Mouse (Mus musculus): ENCODE data around the gene Mmp8. TPM values are rescaled to one million over a fixed set of nuclear protein-coding genes. Genes with fewer than 3 reads are reported as not detected.

Gene Mmp8
- 1.8 and 2.3 TPM in 2 replicates for polyA plus RNA-seq (2015; fragmentation: Nextera tagmentation; extraction: Ambion mirVana)

DNA sequence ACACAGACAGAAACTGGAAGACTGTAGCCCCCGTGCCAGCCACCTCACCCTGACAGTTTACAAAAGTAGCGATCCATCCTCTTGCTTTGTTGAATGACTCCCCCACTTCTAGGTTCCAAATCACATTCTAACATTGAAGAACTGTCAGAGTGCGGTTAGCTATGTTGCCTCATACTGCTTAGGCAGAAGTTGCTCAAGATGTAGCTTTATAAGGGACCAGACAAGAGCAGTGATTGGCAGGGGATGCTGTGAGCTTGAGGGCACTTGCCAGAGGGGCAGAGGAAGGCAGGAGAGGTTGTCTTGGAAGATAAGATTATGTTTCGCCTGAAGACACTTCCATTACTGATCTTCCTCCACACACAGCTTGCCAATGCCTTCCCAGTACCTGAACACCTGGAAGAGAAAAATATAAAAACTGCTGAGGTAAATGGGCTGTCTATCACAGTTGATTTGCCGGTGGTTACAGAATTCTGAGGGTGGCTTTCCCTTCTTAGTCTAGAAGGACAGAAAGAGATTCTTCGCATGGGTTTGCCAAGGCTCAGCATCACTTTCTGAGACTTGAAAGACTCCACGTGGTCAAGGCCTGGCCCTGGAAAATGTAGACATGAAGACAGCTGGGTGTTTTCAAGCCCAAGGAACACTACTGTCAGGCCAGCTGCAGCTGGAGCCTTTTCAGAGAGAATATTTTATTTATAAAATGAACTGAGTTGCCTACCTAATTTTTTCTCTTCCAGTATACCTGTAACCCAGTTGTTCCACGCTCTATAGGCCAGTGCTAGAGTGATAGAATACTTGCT is at the start of gene Mmp8:
TSS of gene Mmp8 (plus strand) at position 236 of the 797 bp plus-strand sequence.
- Histone ChIP-seq H3K9me3 (replicated peaks) (no peaks in the 10 kb centered on the region), H3K36me3 (no peaks in the 10 kb centered on the region), H3K4me1 (replicated peaks) (no peaks in the 10 kb centered on the region), H3K27me3 (no peaks in the 10 kb centered on the region), H3K4me2 (no peak within 1 kb of the TSS), H3K4me3 (replicated peaks) (no peak within 1 kb of the TSS), H3K9ac (no peak within 1 kb of the TSS), H3K27ac (no peak within 1 kb of the TSS)
- 59% methylated on average over 8 of the region's 8 CpGs for WGBS (ENCODE audit: insufficient replicate concordance)
- ATAC-seq (ENCODE audit: low read depth) (no peak), DNase-seq (no peak)

DNA sequence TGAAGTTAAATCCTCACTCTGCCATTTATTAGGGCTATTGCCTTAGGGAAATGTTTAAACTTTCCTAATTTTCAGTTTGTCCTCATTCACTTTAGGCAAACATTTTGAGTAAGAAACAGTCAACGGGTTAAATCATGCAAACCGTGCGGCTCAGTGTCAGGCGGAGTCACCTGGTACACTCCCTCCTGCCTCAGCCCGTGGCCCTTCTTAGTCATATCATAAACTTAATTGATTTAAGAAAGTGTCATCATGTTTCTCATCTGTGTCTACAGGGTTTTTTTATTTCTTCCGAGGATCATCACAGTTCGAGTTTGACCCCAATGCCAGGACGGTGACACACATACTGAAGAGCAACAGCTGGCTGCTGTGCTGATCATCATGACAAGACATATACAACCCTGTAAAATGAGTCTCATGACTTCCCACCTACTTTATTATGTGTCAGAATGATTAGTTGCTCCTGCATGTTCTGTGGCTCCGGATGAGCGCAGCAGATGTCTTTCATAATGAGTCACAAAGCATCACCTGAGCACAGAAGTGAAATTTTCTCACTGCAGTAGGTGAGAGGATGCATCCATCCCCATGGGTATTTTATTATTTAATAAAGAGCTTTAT is 48.5 kb upstream of the Mmp8 start:
- H3K27me3 ChIP-seq: no peaks in the 10 kb centered on the region
- no peak overlapping the region for H3K4me2 ChIP-seq
- WGBS (ENCODE audit: insufficient replicate concordance): 78% methylated on average over 10 of the region's 10 CpGs
- DNase-seq: no peak
- H3K4me3 ChIP-seq (replicated peaks): no peak overlapping the region
- no peak for ATAC-seq (ENCODE audit: low read depth)
- H3K27ac ChIP-seq: no peak overlapping the region
- no peaks in the 10 kb centered on the region for H3K36me3 ChIP-seq
- no peak overlapping the region for H3K9ac ChIP-seq
- H3K4me1 ChIP-seq (replicated peaks): no peaks in the 10 kb centered on the region
- H3K9me3 ChIP-seq (replicated peaks): no peaks in the 10 kb centered on the region

DNA sequence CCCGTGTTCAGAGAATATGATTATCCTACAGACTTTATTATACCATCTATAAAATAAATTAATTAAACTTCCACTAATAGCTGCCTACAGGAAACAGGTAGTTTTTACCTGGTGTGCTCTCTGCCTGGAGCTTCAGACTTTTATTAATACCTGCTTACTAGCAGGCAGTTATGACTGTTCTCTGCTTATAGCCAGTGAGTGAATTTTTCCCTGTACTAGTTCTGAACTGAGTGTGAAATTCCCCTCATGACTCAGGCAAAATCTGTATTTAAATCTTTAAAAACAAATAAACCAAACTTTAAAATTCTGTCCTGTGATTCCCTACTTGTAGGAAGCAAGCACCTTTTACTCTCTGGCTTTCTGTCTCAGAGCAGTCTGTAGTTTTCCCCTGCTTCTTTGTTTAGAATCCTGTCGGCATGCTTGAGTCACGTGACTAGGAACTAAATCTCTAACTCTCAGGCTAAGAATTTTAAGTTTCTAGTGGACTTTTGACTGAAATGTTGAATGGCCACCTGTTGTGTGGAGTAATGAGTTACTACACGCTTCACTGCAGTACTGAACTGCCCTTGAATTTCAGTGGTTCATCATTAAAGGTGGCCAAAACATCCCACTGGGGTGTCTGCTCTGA is 40.2 kb upstream of the Mmp8 start:
- no peaks in the 10 kb centered on the region for H3K9me3 ChIP-seq (replicated peaks)
- H3K27me3 ChIP-seq: no peaks in the 10 kb centered on the region
- H3K27ac ChIP-seq: no peak overlapping the region
- DNase-seq: no peak
- no peak for ATAC-seq (ENCODE audit: low read depth)
- H3K4me3 ChIP-seq (replicated peaks): no peak overlapping the region
- no peaks in the 10 kb centered on the region for H3K36me3 ChIP-seq
- H3K4me1 ChIP-seq (replicated peaks): no peaks in the 10 kb centered on the region
- no peak overlapping the region for H3K4me2 ChIP-seq
- 59% methylated on average over 4 of the region's 4 CpGs for WGBS (ENCODE audit: insufficient replicate concordance)
- H3K9ac ChIP-seq: no peak overlapping the region

DNA sequence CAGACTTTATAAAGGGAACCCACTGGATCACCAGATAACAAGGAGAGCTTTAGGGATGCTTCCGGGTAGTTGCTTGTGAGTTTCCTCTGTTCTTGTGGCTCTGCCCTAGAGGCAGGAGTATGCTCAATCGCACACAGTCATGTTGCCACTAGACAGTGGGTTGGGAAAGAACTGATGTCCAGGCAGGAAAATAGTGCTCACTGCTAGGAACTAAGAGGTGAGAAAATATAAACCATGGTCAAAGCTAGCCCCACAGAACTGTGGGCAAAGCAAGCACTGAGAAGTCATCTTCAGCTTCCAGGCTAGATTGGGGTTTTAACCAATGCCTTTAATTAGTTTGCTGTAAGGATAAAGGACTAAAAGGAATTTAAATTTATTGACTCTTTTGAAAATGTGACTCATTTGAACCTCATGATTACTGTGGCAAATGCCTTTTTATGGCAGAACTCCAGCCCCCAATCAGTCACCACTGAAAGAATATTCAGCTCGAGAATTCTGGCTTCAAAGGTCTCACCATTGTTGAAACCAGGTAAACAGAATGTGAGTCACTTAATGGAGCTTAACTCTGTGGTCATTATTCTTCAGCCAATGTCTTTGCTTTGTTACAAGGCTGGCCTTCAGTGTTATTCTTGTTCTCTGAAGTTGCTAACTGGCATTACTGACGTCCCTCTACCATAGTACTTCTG is 31.9 kb upstream of the Mmp8 start:
- H3K36me3 ChIP-seq: no peaks in the 10 kb centered on the region
- H3K27me3 ChIP-seq: no peaks in the 10 kb centered on the region

DNA sequence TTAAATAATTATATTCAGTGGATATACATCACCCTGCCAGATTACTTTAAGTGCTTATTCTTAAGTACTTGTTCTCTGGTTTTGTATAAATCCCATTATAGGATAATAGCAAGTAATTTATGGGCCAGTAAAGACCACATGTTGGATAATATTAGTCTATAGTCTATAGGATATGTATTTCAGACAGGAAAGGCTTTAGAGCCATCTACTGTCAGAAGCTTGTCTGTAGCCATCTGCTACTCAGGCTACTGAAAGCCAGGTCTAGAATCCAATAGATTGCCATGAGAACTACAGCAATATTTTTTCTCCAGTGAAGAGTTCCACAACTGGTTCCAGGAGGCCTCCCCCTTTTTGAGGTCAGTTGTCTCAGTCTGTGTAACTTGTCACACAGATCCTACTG is 15.5 kb upstream of the Mmp8 start:
- ATAC-seq (ENCODE audit: low read depth) (no peak), DNase-seq (no peak)
- H3K27ac ChIP-seq: no peak overlapping the region
- H3K9ac ChIP-seq: no peak overlapping the region
- H3K4me1 ChIP-seq (replicated peaks): no peaks in the 10 kb centered on the region
- no peaks in the 10 kb centered on the region for H3K36me3 ChIP-seq
- H3K4me3 ChIP-seq (replicated peaks): no peak overlapping the region
- no peak overlapping the region for H3K4me2 ChIP-seq
- no peaks in the 10 kb centered on the region for H3K27me3 ChIP-seq
- no peaks in the 10 kb centered on the region for H3K9me3 ChIP-seq (replicated peaks)

More for the DNA sequence above, 31.9 kb upstream of the Mmp8 start:
- Histone ChIP-seq H3K27ac (no peak overlapping the region), H3K4me2 (no peak overlapping the region), H3K9me3 (replicated peaks) (no peaks in the 10 kb centered on the region), H3K4me3 (replicated peaks) (no peak overlapping the region), H3K9ac (no peak overlapping the region), H3K4me1 (replicated peaks) (no peaks in the 10 kb centered on the region)
- no peak for ATAC-seq (ENCODE audit: low read depth)
- no peak for DNase-seq
- 48% methylated on average over 4 of the region's 4 CpGs for WGBS (ENCODE audit: insufficient replicate concordance)

DNA sequence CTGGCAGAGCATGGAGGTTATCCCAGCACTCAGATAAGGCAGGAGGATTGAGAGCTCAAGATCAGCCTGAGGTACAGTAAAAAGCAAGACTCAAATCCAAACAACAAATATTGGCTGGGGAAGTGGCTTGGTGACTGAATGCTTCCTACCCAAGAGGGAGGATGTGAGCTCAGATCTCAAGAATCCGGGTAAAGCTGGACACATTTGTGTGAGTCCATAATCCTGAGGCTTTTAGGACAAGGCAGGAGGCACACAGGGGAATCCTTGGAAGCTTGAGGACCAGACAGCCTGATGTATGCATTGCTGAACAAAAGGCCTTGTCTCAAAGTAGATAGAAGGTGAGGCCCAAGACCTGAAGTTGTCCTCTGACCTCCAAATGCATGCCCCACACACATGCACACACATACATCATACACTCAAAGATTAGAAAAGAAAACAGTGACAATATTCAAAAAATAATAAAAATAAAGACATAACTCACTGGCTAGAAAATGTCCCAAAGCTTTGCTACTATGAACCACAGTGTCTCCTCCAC is 13.3 kb upstream of the Mmp8 start:
- Histone ChIP-seq H3K27me3 (no peaks in the 10 kb centered on the region), H3K9me3 (replicated peaks) (no peaks in the 10 kb centered on the region), H3K4me2 (no peak overlapping the region), H3K36me3 (no peaks in the 10 kb centered on the region), H3K4me3 (replicated peaks) (no peak overlapping the region), H3K4me1 (replicated peaks) (no peaks in the 10 kb centered on the region), H3K27ac (no peak overlapping the region), H3K9ac (no peak overlapping the region)
- ATAC-seq (ENCODE audit: low read depth): no peak
- WGBS (ENCODE audit: insufficient replicate concordance): 11% methylated on average over 1 of the region's 1 CpGs
- DNase-seq: no peak

DNA sequence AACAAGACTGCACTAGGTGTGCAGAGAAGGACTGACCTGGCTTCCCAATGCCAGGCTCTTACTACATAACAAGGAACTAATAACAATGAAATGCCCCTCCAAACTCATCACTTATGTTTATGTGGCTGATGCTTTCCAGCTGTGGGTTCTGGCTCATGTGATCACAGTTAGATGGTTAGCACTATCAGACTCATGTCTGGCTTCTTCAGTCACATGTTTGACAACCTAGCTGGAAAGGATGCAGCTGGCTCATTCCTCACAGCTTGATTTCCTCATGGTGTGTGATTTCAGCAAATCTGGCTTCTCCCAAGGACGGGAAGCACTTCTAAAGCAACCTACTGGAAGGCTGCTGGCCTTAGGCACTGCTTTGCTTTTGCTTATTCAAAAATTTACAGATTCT is 12.8 kb upstream of the Mmp8 start:
- DNase-seq (no peak), ATAC-seq (ENCODE audit: low read depth) (no peak)
- no peaks in the 10 kb centered on the region for H3K27me3 ChIP-seq
- no peak overlapping the region for H3K9ac ChIP-seq
- H3K4me3 ChIP-seq (replicated peaks): no peak overlapping the region
- WGBS (ENCODE audit: insufficient replicate concordance): 26% methylated on average over 1 of the region's 1 CpGs
- no peak overlapping the region for H3K4me2 ChIP-seq
- H3K27ac ChIP-seq: no peak overlapping the region
- no peaks in the 10 kb centered on the region for H3K36me3 ChIP-seq
- H3K4me1 ChIP-seq (replicated peaks): no peaks in the 10 kb centered on the region
- H3K9me3 ChIP-seq (replicated peaks): no peaks in the 10 kb centered on the region

DNA sequence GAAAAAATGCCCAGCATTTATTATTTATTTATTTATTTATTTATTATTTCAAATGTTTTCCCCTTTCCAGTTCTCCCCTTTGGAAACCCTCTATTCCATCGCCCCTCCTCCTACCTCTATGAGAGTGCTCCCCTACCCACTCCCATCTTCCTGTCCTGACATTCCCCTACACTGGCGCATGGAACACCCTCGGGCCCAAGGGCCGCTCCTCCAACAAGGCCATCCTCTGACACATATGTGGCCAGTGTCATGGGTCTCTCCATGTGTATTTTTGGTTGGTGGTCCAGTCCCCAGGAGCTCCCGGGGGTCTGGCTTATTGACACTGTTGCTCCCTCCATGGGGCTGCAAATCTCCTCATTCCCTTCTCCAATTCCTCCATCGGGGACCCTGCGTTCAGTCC is 12.3 kb upstream of the Mmp8 start:
- H3K4me1 ChIP-seq (replicated peaks): no peaks in the 10 kb centered on the region
- H3K27me3 ChIP-seq: no peaks in the 10 kb centered on the region
- no peaks in the 10 kb centered on the region for H3K36me3 ChIP-seq
- 72% methylated on average over 7 of the region's 7 CpGs for WGBS (ENCODE audit: insufficient replicate concordance)
- H3K27ac ChIP-seq: no peak overlapping the region
- H3K9me3 ChIP-seq (replicated peaks): no peaks in the 10 kb centered on the region
- no peak overlapping the region for H3K4me3 ChIP-seq (replicated peaks)
- H3K9ac ChIP-seq: no peak overlapping the region
- ATAC-seq (ENCODE audit: low read depth): no peak
- DNase-seq: no peak
- no peak overlapping the region for H3K4me2 ChIP-seq

DNA sequence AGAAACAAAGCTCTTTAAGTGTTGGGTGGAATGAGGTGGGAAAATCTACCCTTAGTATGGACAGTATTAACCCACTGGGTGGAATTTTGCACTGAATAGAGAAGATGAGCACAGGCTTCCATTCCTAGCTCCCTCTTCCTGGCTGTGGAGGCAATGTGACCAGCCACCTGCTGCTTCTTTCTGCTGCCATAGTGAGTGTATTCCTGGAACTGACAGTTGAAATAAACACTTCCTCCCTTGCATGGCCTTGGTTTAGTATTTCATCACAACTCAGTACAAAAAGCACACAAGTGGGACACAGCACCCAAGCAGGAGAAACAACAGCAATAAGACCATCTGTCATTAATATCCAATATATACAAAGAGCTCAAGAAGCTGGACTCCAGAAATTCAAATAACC is 6.3 kb upstream of the Mmp8 start:
- H3K9ac ChIP-seq: no peak overlapping the region
- no peaks in the 10 kb centered on the region for H3K27me3 ChIP-seq
- no peaks in the 10 kb centered on the region for H3K9me3 ChIP-seq (replicated peaks)
- no peak overlapping the region for H3K27ac ChIP-seq
- no peaks in the 10 kb centered on the region for H3K36me3 ChIP-seq
- ATAC-seq (ENCODE audit: low read depth) (no peak), DNase-seq (no peak)
- no peaks in the 10 kb centered on the region for H3K4me1 ChIP-seq (replicated peaks)
- H3K4me3 ChIP-seq (replicated peaks): no peak overlapping the region
- H3K4me2 ChIP-seq: no peak overlapping the region

DNA sequence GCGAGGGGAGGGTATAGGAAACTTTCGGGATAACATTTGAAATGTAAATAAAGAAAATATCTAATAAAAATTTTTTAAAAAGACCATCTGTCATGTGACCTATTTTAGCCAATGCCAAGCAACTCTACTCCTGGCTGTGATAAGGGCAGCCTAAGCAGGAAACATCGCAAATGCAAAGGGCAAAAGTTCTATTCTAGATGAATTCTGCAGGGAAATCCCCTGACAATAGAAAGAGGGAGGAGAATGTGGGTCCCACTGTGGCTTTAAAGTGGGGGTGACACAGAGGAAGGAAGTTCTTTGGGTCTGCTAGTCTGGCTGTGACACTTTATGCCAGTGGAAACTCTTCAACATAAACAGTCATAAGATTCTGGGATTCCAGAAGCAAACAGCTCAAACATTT is 4.7 kb upstream of the Mmp8 start:
- ATAC-seq (ENCODE audit: low read depth) (no peak), DNase-seq (no peak)
- H3K4me2 ChIP-seq: no peak overlapping the region
- H3K4me3 ChIP-seq (replicated peaks): no peak overlapping the region
- H3K4me1 ChIP-seq (replicated peaks): no peaks in the 10 kb centered on the region
- no peaks in the 10 kb centered on the region for H3K27me3 ChIP-seq
- no peak overlapping the region for H3K9ac ChIP-seq
- no peak overlapping the region for H3K27ac ChIP-seq
- no peaks in the 10 kb centered on the region for H3K9me3 ChIP-seq (replicated peaks)
- WGBS (ENCODE audit: insufficient replicate concordance): 32% methylated on average over 3 of the region's 3 CpGs
- H3K36me3 ChIP-seq: no peaks in the 10 kb centered on the region

DNA sequence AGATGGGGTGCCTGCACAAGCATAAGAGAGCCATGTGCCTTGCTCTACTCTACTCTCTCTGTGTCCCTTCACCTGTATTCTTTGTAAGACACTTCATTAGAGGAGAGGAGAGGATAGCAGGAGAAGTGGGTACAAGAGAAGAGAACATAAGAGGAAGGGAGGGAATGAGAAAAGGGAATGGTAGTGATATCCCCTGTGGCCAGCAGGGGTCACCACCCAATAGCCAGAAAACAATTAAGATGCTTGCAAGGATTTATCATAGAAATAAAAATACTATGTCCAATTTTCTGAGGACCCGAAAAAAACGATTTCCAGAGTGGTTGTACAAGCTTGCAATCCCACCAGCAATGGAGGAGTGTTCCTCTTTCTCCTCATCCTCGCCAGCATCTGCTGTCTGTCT is 3.9 kb upstream of the Mmp8 start:
- no peak overlapping the region for H3K4me2 ChIP-seq
- DNase-seq: no peak
- no peak for ATAC-seq (ENCODE audit: low read depth)
- H3K27me3 ChIP-seq: no peaks in the 10 kb centered on the region
- no peak overlapping the region for H3K4me3 ChIP-seq (replicated peaks)
- no peaks in the 10 kb centered on the region for H3K36me3 ChIP-seq
- 22% methylated on average over 3 of the region's 3 CpGs for WGBS (ENCODE audit: insufficient replicate concordance)
- H3K4me1 ChIP-seq (replicated peaks): no peaks in the 10 kb centered on the region
- no peaks in the 10 kb centered on the region for H3K9me3 ChIP-seq (replicated peaks)
- H3K27ac ChIP-seq: no peak overlapping the region
- H3K9ac ChIP-seq: no peak overlapping the region

Measured in liver, embryonic 13.5 days (tissue).